Mouse (Mus musculus): ENCODE results near the gene Mpzl3.
"Not testable (repeated sequence)": the region's sequence is repeated elsewhere in the genome, so short reads cannot be mapped to it uniquely, and the experiment has no call there.

Mpzl3 gene

GRCm38 (mm10) chr9:45055082-45055713 lies at the start of gene Mpzl3:
Gene Mpzl3 (plus strand): TSS chr9:45055186.
- peak; percentile 91 for DNase-seq (ENCODE audit: low spot score)

- DNase-seq (ENCODE audit: low spot score), result no peak
Observed at GRCm38 (mm10) chr9:45007404-45007803, 47.6 kb upstream of the Mpzl3 start.

DNA sequence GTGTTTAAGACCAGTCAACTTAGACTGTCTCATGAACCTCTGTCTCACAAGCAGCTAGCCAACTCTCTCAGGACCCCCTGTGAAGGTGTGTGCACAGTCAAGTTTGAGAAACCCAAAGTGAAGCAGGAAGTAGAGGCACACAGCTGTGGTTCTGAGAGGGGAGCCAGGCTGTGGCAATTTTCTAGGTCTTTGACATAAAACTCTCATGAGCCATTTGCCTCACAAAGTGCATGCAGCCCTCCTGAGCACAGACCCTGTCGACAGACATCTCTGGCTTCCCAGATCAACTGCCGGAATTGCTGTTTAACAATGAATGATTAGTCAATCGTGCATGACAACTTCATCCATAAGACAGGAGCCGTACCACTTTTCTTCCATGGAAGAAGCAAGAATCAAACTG lies 46.6 kb upstream of the Mpzl3 start:
- no peak for DNase-seq (ENCODE audit: low spot score)

DNA sequence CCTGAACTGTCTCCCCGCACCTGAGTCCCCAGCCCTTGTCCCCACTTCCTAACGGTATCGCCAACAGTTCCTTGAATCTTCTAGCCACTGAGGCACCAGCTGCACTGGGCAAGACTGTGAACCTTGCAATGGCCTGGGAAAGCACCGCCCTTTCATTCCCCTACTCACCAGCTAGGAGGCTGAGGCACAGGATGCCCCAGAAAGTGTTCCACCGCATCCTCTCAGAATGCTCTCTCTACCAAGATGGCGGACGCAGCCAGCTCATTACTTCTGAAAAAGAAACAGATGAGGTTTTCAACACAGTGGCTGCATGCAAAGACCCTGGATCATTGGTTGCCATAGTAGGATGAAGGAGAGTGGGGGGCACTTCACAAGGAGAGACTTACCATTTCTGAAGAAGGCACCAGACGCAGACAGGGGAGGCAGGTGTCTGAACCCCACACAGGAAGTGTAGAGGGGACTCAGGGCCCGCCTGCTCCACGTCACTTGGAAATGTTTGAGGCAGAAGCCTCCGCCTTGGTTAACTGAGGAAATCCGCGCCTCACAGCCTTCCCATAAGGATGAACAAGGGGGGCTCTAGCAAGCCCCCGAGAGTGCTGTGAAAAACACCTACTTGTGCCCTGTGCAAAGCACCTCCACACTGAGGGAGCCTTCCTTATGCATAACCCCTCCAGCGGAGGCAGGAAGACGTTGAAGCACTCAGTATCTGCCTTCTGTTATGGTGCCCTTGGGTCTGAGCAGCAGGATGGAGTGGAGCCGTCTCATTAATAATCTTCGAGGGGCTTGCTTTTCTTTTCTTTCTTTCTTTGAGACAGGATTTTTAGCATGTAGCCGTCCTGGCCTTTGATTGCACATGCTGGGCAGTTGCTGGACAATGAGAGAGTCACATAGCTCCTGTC lies 45.6 kb upstream of the Mpzl3 start, which contains the start of gene Cd3e:
Cd3e (minus strand) TSS at position 448 of the 899 bp plus-strand sequence.
- no peak for DNase-seq (ENCODE audit: low spot score)

DNA sequence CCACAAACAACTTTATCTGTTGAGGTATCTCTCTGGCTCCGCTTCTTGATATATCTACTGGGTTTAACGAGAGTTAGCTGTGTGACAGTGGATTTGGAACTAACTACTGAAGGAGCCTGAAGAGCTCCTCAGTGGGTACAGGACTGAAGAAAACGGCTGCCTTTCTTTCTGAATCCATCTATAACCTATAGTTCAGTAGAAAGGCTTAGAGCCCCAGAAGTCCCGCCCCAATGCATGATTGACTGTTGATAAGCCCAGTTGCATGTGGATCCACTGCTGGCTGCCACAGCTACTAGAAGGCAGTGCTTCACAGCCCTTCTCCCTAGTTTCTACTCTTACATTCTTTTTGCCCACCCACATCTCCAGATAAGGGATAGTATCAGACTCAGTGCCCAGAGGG lies 44.5 kb upstream of the Mpzl3 start:
- DNase-seq (ENCODE audit: low spot score), result no peak

- no peak for DNase-seq (ENCODE audit: low spot score)
Observed at GRCm38 (mm10) chr9:45011291-45011690, 43.7 kb upstream of the Mpzl3 start.

DNA sequence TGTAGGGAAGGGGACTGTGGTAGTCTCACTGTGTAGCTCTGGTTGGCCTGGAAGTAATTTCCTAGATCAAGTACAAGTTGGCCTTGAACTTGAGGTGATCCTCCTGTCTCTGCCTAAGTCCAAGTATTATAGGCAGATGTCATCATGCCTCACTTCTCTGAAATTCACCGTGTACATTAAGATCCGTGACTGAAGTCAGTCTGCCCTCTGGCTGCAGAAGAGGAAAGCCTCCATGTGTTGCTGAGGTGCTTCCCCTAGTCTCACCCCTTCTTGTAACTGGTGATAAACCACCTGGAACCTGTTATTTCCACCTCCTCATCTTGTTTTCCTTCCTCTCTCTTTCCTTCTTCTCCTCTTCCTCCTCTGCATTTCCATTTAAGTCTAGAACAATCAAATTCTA lies 40.1 kb upstream of the Mpzl3 start:
- DNase-seq (ENCODE audit: low spot score), result no peak

- no peak for DNase-seq (ENCODE audit: low spot score)
Observed at GRCm38 (mm10) chr9:45015841-45016240, 39.1 kb upstream of the Mpzl3 start.

- no peak for DNase-seq (ENCODE audit: low spot score)
Observed at GRCm38 (mm10) chr9:45018031-45018430, 37.0 kb upstream of the Mpzl3 start.

DNA sequence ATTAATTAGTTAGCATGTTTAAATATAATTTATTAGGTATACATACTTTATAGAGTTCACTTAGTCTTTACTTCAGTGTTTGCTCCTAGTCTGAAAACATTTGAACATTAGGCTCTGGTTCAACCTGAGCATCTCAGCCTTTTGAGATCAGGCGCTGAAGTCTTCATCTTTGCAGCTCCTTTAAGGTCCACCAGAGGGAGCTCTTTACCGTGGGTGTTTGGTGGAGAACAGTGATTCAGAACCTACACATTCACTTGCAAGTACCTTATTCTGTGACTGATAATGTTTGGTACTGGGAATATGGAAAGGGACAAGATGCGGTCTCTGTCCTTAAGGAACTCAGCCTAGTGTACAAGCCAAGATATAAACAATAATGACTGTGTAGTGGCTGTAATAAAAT lies 32.2 kb upstream of the Mpzl3 start:
- DNase-seq (ENCODE audit: low spot score), result peak; percentile 68

DNA sequence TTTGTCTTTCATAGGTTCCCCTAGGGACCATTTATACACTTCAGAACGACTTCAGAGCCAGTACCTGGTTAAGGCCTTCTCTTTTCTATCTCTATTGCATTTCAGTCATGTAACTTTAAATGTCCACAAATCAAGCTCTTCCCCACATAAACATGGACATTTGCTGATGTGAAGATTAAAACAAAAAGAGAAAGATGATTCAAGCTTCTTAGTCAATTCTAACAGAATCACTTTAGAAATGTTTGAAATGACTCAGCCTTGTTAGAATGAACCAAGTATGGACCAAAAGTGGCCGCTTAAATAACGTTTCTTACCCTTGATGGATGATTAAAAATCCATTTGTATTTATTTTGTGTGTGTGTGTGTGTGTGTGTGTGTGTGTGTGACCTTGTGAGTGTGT lies 31.3 kb upstream of the Mpzl3 start:
- no peak for DNase-seq (ENCODE audit: low spot score)

DNA sequence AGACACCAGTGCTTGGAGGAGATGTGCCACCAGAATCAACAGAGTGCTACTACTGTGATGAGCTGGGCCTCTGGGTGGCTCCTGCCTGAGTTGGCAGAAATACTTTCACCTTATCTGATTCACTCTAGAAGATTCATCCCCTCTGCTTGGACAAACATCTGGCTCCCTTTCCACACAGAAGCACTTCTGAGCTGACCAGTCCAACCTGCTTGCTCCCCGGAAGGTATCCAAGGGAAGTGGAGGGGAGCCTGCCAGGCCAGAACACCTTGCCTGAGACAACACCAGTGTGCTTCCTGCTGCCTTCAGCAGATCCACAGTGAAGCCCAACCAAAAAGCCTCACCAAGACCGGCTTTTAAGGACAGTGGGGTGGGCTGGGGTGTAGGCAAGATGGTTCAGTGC lies 30.8 kb upstream of the Mpzl3 start:
- DNase-seq (ENCODE audit: low spot score), result no peak

- no peak for DNase-seq (ENCODE audit: low spot score)
Observed at GRCm38 (mm10) chr9:45027376-45027775, 27.6 kb upstream of the Mpzl3 start.

DNA sequence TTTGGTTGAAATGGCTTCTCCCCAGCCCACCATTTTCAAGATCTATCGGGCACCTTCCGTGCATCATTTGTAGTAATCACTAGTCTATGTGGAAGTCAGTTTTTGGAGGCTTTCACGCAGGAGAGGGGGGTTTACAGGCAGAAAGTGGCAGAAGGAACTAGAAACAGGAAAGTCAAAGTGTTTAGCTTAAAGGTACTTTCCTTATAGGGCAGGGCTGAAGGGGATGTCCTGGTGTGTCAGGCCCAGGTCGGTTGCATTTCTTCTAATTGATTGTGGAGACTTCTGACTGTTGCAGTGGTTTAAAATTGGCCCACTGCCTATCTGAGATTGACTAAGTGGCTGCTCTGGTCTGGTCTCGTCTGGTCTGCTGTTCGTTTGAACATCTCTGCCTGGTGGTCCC lies 24.6 kb upstream of the Mpzl3 start:
- DNase-seq (ENCODE audit: low spot score), result no peak

- no peak for DNase-seq (ENCODE audit: low spot score)
Observed at GRCm38 (mm10) chr9:45032261-45032660, 22.7 kb upstream of the Mpzl3 start.

DNA sequence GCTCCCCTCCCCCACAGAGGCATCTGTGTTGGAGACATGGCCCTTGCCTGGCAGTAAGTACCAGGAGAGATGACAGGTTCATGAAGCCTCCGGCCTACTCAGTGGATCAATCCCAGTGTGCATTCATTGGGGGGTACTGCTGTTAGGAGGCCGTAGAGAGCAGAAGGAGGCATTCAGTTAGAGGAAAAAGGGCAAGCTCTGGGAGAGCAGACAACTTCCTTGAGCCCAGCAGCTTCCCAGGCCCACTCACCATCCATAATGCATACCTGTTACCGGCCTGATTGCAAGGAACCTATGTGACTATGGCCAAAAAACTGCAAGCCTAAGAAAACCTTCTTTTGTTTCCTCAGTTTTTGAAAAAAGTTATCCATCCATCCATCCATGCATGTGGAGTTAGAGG lies 20.5 kb upstream of the Mpzl3 start:
- DNase-seq (ENCODE audit: low spot score), result no peak

GRCm38 (mm10) chr9:45037803-45038202 lies 17.2 kb upstream of the Mpzl3 start:
- not testable (repeated sequence) for DNase-seq (ENCODE audit: low spot score)

- no peak for DNase-seq (ENCODE audit: low spot score)
Observed at GRCm38 (mm10) chr9:45039499-45039898, 15.5 kb upstream of the Mpzl3 start, which contains the start of gene Mpzl2. Gene Mpzl2 (plus strand): TSS chr9:45039799.

- no peak for DNase-seq (ENCODE audit: low spot score)
Observed at GRCm38 (mm10) chr9:45040066-45040845, 14.7 kb upstream of the Mpzl3 start.

DNA sequence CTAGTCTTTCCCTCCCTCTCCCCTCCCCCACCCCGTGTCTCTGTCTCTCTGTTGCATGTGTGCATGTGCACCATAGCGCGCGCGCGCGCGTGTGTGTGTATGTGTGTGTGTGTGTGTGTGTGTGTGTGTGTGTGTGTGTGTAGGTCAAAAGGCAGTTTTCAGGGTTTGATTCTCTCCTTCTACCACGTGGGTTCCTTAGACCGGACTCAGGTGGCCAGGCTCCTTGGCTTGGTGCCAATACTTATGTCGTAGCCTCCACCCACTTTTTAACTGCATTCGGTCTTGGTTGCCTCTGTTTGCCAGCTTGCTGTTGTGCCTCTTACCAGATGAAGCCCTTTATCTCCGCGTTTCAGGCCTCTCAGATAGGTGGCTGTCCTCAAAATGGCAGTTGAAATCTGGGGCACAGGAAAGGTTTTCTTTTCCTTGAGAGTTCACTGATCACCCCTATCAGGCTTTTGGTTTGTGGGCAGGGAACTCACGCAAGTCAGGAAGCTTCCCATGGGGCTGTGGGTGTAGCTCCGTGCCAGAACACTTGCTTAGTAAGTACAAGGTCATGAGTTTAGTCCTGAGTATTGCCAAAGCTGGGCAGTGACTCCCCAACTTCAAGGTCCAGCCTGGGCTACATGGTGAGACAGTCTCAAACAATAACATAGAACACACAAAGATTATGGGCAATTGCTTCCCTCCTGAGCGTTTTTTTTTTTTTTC lies 13.7 kb upstream of the Mpzl3 start:
- no peak for DNase-seq (ENCODE audit: low spot score)

DNA sequence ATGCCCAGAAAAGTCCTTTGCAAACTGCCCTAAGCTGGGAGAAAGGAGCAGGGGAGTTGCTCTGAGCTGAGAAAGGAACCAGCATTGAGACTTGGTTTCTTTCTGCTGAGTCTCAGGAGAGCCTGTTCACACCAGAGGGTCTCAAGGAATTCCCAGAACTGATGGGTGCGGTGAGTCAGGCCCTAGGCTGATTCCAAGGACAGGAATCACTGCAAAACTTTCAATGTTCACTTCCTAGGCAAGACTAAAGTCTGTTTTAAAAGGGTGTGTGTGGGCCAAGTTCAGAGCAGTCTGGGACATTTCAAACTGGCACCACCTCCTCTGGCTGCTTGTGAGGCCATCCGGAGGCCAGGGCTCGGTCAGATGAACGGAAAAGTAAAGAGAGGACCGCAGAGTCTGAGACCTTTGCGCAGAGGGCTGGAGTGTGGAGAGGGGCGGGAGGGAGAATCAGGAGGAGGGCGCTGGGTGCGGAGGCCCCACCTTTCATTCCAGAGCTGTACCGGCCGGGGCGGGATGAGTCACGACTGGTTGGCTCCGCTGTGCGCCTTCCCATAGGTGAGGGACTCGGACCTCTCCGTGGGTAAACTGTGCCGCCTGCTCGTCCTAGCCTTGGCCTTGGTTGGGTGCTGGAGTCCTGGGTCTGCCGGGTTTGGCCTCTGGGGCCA lies 12.8 kb upstream of the Mpzl3 start:
- DNase-seq (ENCODE audit: low spot score), result no peak

Data from testis, postnatal 10 days (tissue).